Mouse (Mus musculus): ENCODE measurements around the gene Adipor2. TPM values are rescaled to one million over a fixed set of nuclear protein-coding genes. Genes with fewer than 3 reads are reported as not detected.

The Adipor2 gene
- total RNA-seq, 2 experiments from 2014 or later, result 56.3 to 63.4 TPM

GRCm38 (mm10) chr6:119314751-119315476, 102.6 kb downstream of the Adipor2 start:
- DNase-seq (ENCODE audit: low spot score in 2 of 2), result no peak

DNA sequence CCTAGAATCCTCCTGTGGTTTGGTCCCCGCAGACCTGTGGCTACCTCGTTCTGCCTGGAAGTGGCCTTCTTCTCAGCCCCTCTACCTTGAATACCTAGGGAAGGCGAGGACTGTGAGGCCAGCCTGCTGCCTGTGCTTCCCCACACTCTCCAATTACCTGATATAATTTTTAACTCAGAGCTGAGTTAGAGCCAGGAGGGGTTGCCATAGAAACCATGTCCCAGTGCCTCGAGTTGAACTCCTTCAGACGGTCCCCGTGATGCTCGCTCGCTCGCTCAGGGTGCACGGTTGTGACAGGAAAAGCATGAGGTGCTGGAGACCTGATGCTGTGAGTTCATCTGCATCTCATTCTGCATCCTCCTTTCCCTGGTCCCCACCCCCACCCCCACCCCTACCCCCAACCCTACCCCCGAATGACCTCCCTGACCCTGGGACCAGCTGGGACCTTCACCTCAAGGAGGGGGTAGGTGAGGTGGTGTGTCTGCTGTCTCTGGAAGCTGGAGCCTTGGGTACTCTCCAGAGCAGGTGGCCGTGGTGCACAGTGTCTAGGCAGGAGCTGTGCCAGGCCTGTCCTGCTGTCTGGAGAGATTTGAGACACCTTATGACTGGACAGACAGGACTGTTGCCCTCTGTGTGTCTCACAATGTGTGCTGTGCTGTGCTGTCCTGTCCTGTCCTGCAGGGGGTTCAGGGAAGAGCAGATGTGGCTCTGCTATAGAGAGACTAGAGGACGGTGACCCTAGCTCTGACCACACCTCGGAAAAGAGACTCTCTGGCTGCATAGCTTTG, 103.7 kb downstream of the Adipor2 start:
- DNase-seq (ENCODE audit: low spot score in 2 of 2), result no peak

GRCm38 (mm10) chr6:119313096-119313495, 104.4 kb downstream of the Adipor2 start:
- DNase-seq (ENCODE audit: low spot score in 2 of 2), result no peak

- no peak for DNase-seq (ENCODE audit: low spot score in 2 of 2)
These were observed 105.1 kb downstream of the Adipor2 start for GRCm38 (mm10) chr6:119312381-119312780.

- no peak for DNase-seq (ENCODE audit: low spot score in 2 of 2)
These were observed 107.3 kb downstream of the Adipor2 start for GRCm38 (mm10) chr6:119310176-119310575.

GRCm38 (mm10) chr6:119307867-119308413, 109.6 kb downstream of the Adipor2 start:
- DNase-seq (ENCODE audit: low spot score in 2 of 2), result no peak

- DNase-seq (ENCODE audit: low spot score in 2 of 2), result no peak
These were observed 114.2 kb downstream of the Adipor2 start for GRCm38 (mm10) chr6:119303331-119303730.

Other genes starting within 250 kb of the Adipor2 start
- gene Dcp1b, start 242.5 kb downstream of the Adipor2 start, total RNA-seq (2021), result 1 to 10 TPM; 7.3 to 8.0 TPM
- gene Cacna1c, start 221.3 kb downstream of the Adipor2 start, total RNA-seq (2021), result 1 to 10 TPM; 7.5 to 9.9 TPM
- gene Cacna2d4, start 181.2 kb downstream of the Adipor2 start, total RNA-seq (2021), result under 1 TPM; 0.78 to 0.83 TPM
- gene Lrtm2, start 86.9 kb downstream of the Adipor2 start, total RNA-seq (2021), result under 1 TPM; 0.59 to 0.98 TPM
- 10 to 100 TPM; 18.4 to 19.5 TPM for gene Fbxl14, start 62.0 kb upstream of the Adipor2 start, total RNA-seq (2021)
- gene Wnt5b, start 126.6 kb upstream of the Adipor2 start, total RNA-seq (2021), result 1 to 10 TPM; 4.4 to 4.9 TPM